19 mouse cellular contexts compared by ENCODE assay signal in the genomic region with DNA sequence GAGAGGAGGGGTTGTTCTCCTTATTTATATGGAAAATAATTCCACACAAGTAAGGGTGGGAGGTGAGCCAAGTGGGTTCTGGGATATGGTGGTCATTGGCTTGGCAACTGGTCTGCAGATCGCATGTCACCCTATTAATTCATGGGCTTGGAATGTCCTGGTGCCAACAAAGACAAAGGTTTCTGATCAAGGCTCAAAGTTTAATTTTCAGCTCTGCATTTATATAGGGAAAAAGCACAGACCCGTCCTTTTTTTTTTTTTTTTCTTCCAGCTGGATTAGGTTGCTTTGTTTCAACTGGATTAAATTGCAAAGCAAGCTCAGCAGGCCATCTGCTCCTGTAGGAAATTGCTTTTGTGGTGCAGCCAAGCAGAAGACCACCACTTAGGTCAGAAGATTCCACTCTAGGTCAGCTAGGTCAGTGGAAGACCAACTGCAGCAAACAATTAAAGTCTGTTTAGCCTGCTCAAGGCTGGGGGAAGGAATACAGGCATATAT.
DNase-seq lines count a peak whose midpoint lies in the region; ATAC-seq lines count a peak whose summit lies in the region.
"Had no signal": no experiment of that assay in that cellular context is flagged by ENCODE, and none has a peak within 500 bp of the region (broad histone marks: within the 10 kb centered on the region; RNA-seq: fewer than 3 reads in every experiment).

No protein-coding gene starts in this region.

- H3K4me2 ChIP-seq in embryonic facial prominence, embryonic 14.5 days (ENCODE audit: low read depth, low read length) = no peak overlapping the region
- H3K4me2 ChIP-seq: heart, embryonic 11.5 days; limb, embryonic 15.5 days had no signal

- no peaks in the 10 kb centered on the region for H3K9me3 ChIP-seq in embryonic facial prominence, embryonic 14.5 days (ENCODE audit: control insufficient read depth, low read length)
- H3K9me3 ChIP-seq: limb, embryonic 15.5 days had no signal

- 20% methylated on average over 2 of the region's 2 CpGs for WGBS in embryonic facial prominence, embryonic 14.5 days

- ATAC-seq in embryonic facial prominence, embryonic 14.5 days (ENCODE audit: low read depth) = no peak
- no peak for ATAC-seq in frontal cortex, adult (ENCODE audit: low TSS enrichment)
- ATAC-seq: intestine, postnatal 0 days; Patski had no signal

- H3K27ac ChIP-seq in embryonic facial prominence, embryonic 14.5 days (replicated peaks; ENCODE audit: low read depth, low read length) = no peak overlapping the region
- H3K27ac ChIP-seq: limb, embryonic 15.5 days had no signal

- H3K4me3 ChIP-seq in embryonic facial prominence, embryonic 14.5 days (ENCODE audit: low read depth, low read length) = no peak overlapping the region
- H3K4me3 ChIP-seq: erythroblast, embryonic 14.5 days; limb, embryonic 15.5 days; myocyte had no signal

- no peak overlapping the region for H3K9ac ChIP-seq in embryonic facial prominence, embryonic 14.5 days (ENCODE audit: low read depth, low read length)
- H3K9ac ChIP-seq: limb, embryonic 15.5 days had no signal

- DNase-seq in left cerebral cortex, postnatal 4 days = peak; percentile 1
- DNase-seq in left cerebral cortex, adult 8-10 months (ENCODE audit: low spot score in 2 of 2) = no peak
- peak; percentile 80 for DNase-seq in R1 (ENCODE audit: low read depth, low spot score)
- peak; percentile 22 for DNase-seq in embryonic facial prominence, embryonic 14.5 days (ENCODE audit: low spot score)
- DNase-seq in mesoderm, embryonic 11.5 days (ENCODE audit: low read depth, low spot score) = peak; percentile 12
- DNase-seq in layer of hippocampus, adult 18-20 months (ENCODE audit: low spot score in 2 of 2) = no peak
- no peak for DNase-seq in c-Kit-positive CD71-positive TER-119-positive erythroid progenitor cells, embryonic 14.5 days (ENCODE audit: low spot score)
- DNase-seq: adrenal gland, adult 8-10 months; heart, postnatal 36 days; lung, adult 18-20 months; lung, postnatal 4 days; thymus, postnatal 25 days had no signal

- H3K27me3 ChIP-seq in embryonic facial prominence, embryonic 14.5 days (replicated peaks; ENCODE audit: control insufficient read depth, insufficient read depth, low read length) = no peaks in the 10 kb centered on the region
- H3K27me3 ChIP-seq: limb, embryonic 15.5 days had no signal

- H3K4me1 ChIP-seq in embryonic facial prominence, embryonic 14.5 days (ENCODE audit: control insufficient read depth, insufficient read depth, low read length) = no peaks in the 10 kb centered on the region
- H3K4me1 ChIP-seq: limb, embryonic 15.5 days had no signal

- intact Hi-C loops in left cerebral cortex, postnatal 4 days (cut with DNase I) = no loop called here

- no peaks in the 10 kb centered on the region for H3K36me3 ChIP-seq in embryonic facial prominence, embryonic 14.5 days (ENCODE audit: control insufficient read depth, insufficient read depth, low read length)
- H3K36me3 ChIP-seq: limb, embryonic 15.5 days had no signal

Comparison
In these comparisons a context has a peak if more than half of its experiments do, and no peak if none do; other contexts are left out.
1. DNase-seq: peak in left cerebral cortex, postnatal 4 days (single experiment), R1 (single experiment), embryonic facial prominence, embryonic 14.5 days (single experiment) and mesoderm, embryonic 11.5 days (single experiment); none in left cerebral cortex, adult 8-10 months (0 of 2), layer of hippocampus, adult 18-20 months (0 of 2) and c-Kit-positive CD71-positive TER-119-positive erythroid progenitor cells, embryonic 14.5 days (single experiment).